Mouse (Mus musculus): ENCODE results near the gene Cnot6. TPM values are rescaled to one million over a fixed set of nuclear protein-coding genes. Genes with fewer than 3 reads are reported as not detected.
A peak's percentile ranks its signal among the peaks of the same experiment; 100 is the strongest.

Cnot6 gene
- polyA plus RNA-seq, 1 experiment from 2014 or later: 36.0 TPM

DNA sequence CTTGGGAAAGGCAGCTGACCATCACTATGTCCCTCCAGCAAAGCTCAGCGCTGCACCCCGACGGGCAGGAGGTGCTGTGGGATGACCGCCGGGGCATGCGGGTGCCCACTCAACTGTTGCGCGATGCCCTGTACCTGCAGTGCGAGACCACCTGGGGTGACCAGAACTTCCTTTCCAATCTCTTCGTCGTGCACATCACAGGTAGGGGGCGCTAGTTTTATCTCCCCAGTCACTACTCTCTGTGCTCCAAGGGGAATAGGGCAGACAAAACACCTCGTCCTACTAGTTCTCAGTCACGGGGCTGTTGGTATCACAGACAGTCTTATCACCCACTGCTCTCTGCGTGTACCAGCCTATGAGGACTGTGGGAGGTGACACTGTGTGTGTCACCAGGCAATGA is 86.7 kb downstream of the Cnot6 start:
- no peak overlapping the region for H3K4me3 ChIP-seq (ENCODE audit: low read depth, low read length)
- H3K27ac ChIP-seq (ENCODE audit: low read length): no peak overlapping the region
- DNase-seq (ENCODE audit: low spot score): no peak
- WGBS: 62% methylated on average over 15 of the region's 15 CpGs
- H3K4me1 ChIP-seq (ENCODE audit: insufficient read depth, low read depth, low read length): no peaks in the 10 kb centered on the region
- H3K4me2 ChIP-seq (replicated peaks; ENCODE audit: low read depth, low read length): no peak overlapping the region
- no peaks in the 10 kb centered on the region for H3K9me3 ChIP-seq (ENCODE audit: low read length)
- peak; percentile 36 for TF ChIP-seq CTCF (IDR thresholded peaks at IDR 0.05)
- no peak for TF ChIP-seq EP300 (IDR thresholded peaks at IDR 0.05)
- no peaks in the 10 kb centered on the region for H3K36me3 ChIP-seq (ENCODE audit: insufficient read depth, low read length)
- H3K27me3 ChIP-seq (replicated peaks; ENCODE audit: insufficient read depth, low read length): no peaks in the 10 kb centered on the region
- H3K9ac ChIP-seq (replicated peaks; ENCODE audit: low read depth): no peak overlapping the region
- no peak for ATAC-seq

DNA sequence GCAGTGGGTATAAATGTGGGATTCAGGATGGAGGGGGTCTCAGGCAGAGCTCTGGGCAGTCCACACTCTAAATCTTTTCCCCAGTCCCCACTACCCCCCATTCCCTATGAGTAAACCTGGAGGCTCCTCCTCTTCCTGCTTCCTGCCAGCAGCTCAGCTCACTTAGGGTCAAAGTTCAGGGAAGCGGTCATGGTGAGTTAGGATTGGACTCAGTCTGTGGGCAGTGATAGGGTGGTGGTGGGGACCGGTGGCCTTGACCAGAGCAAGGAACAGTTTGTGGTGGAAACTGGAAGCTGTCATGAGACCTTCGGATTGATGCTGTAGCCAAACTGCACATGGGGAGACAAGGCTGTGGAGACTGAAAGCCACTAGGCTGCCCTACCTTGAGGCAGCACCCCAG is 88.4 kb downstream of the Cnot6 start:
- no peaks in the 10 kb centered on the region for H3K27me3 ChIP-seq (replicated peaks; ENCODE audit: insufficient read depth, low read length)
- peak; percentile 13 for ATAC-seq
- no peaks in the 10 kb centered on the region for H3K36me3 ChIP-seq (ENCODE audit: insufficient read depth, low read length)
- H3K9ac ChIP-seq (replicated peaks; ENCODE audit: low read depth): no peak overlapping the region
- TF ChIP-seq EP300 (IDR thresholded peaks at IDR 0.05): no peak
- no peak for TF ChIP-seq CTCF (IDR thresholded peaks at IDR 0.05)
- DNase-seq (ENCODE audit: low spot score): no peak
- no peak overlapping the region for H3K4me2 ChIP-seq (replicated peaks; ENCODE audit: low read depth, low read length)
- WGBS: 86% methylated on average over 3 of the region's 3 CpGs
- H3K4me1 ChIP-seq (ENCODE audit: insufficient read depth, low read depth, low read length): no peaks in the 10 kb centered on the region
- no peak overlapping the region for H3K4me3 ChIP-seq (ENCODE audit: low read depth, low read length)
- no peaks in the 10 kb centered on the region for H3K9me3 ChIP-seq (ENCODE audit: low read length)
- H3K27ac ChIP-seq (ENCODE audit: low read length): no peak overlapping the region

DNA sequence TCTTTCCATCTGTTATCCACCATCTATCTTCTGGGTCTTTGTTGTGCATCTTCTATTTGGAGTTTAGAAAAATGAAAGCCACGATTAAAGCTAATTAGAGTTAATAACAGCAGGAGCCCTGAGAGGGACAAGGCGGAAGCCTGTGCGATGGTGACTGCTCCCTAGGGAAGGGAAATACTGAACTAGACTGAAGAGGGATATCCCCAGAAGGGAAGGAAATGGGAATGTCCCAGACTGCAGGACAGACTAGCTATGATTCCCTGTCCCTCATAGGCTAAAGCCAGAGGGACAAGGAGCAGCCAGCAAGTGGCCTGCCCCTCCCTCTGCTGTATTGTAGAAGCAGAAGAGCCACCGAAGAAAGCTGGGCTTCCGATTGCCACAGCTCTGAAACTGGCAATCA is 90.6 kb downstream of the Cnot6 start:
- no peak overlapping the region for H3K4me3 ChIP-seq (ENCODE audit: low read depth, low read length)
- DNase-seq (ENCODE audit: low spot score) (no peak), ATAC-seq (no peak)
- H3K27ac ChIP-seq (ENCODE audit: low read length): no peak overlapping the region
- H3K4me2 ChIP-seq (replicated peaks; ENCODE audit: low read depth, low read length): no peak overlapping the region
- no peaks in the 10 kb centered on the region for H3K9me3 ChIP-seq (ENCODE audit: low read length)
- TF ChIP-seq CTCF (IDR thresholded peaks at IDR 0.05): no peak
- TF ChIP-seq EP300 (IDR thresholded peaks at IDR 0.05): no peak
- no peaks in the 10 kb centered on the region for H3K4me1 ChIP-seq (ENCODE audit: insufficient read depth, low read depth, low read length)
- H3K9ac ChIP-seq (replicated peaks; ENCODE audit: low read depth): no peak overlapping the region
- H3K36me3 ChIP-seq (ENCODE audit: insufficient read depth, low read length): no peaks in the 10 kb centered on the region
- H3K27me3 ChIP-seq (replicated peaks; ENCODE audit: insufficient read depth, low read length): no peaks in the 10 kb centered on the region
- 68% methylated on average over 5 of the region's 5 CpGs for WGBS

Other genes starting within 250 kb of the Cnot6 start
- gene Olfr1386, start 247.7 kb downstream of the Cnot6 start, polyA plus RNA-seq (2015; fragmentation: Nextera tagmentation; extraction: Ambion mirVana): not detected in 2 replicates
- not detected in 2 replicates for gene Olfr1385, start 223.7 kb downstream of the Cnot6 start, polyA plus RNA-seq (2015; fragmentation: Nextera tagmentation; extraction: Ambion mirVana)
- gene Olfr1384, start 206.0 kb downstream of the Cnot6 start, polyA plus RNA-seq (2015; fragmentation: Nextera tagmentation; extraction: Ambion mirVana): not detected in 2 replicates
- gene Olfr1383, start 193.1 kb downstream of the Cnot6 start, polyA plus RNA-seq (2015; fragmentation: Nextera tagmentation; extraction: Ambion mirVana): not detected in 2 replicates
- not detected in 2 replicates for gene Olfr1382, start 184.5 kb downstream of the Cnot6 start, polyA plus RNA-seq (2015; fragmentation: Nextera tagmentation; extraction: Ambion mirVana)
- gene Olfr1381, start 169.3 kb downstream of the Cnot6 start, polyA plus RNA-seq (2015; fragmentation: Nextera tagmentation; extraction: Ambion mirVana): not detected in 2 replicates
- gene Olfr1380, start 155.8 kb downstream of the Cnot6 start, polyA plus RNA-seq (2015; fragmentation: Nextera tagmentation; extraction: Ambion mirVana): not detected in 2 replicates
- 9.7 and 9.8 TPM in 2 replicates for gene Flt4, start 103.5 kb downstream of the Cnot6 start, polyA plus RNA-seq (2015; fragmentation: Nextera tagmentation; extraction: Ambion mirVana)
- 261 and 341 TPM in 2 replicates for gene Scgb3a1, start 49.1 kb downstream of the Cnot6 start, polyA plus RNA-seq (2015; fragmentation: Nextera tagmentation; extraction: Ambion mirVana)
- gene Gfpt2, start 81.5 kb upstream of the Cnot6 start, polyA plus RNA-seq (2015; fragmentation: Nextera tagmentation; extraction: Ambion mirVana): 3.9 and 4.5 TPM in 2 replicates
- 30.2 and 32.3 TPM in 2 replicates for gene Mapk9, start 134.0 kb upstream of the Cnot6 start, polyA plus RNA-seq (2015; fragmentation: Nextera tagmentation; extraction: Ambion mirVana)
- not detected in 2 replicates for gene Rasgef1c, start 189.1 kb upstream of the Cnot6 start, polyA plus RNA-seq (2015; fragmentation: Nextera tagmentation; extraction: Ambion mirVana)